Mouse (Mus musculus) forebrain, postnatal 0 days (tissue): Measurements from ENCODE around the gene Rnf7. TPM values are rescaled to one million over a fixed set of nuclear protein-coding genes. Genes with fewer than 3 reads are reported as not detected.
"Not testable (repeated sequence)": the region's sequence is repeated elsewhere in the genome, so short reads cannot be mapped to it uniquely, and the experiment has no call there.

Experiments used
- ATAC-seq: fragments of 200-750 bp; cut with Nextera tagmentation; 2 replicates; pipeline ENCODE4 v1.8.0; 2017; ENCODE audit warnings: mild to moderate bottlenecking, moderate library complexity
- DNase-seq: peaks from one replicate; pipeline ENCODE4 v3.0.0-alpha.2; 2015
- H3K27ac ChIP-seq: fragments of 300-500 bp; sonication (generic); 2 replicates; pipeline ENCODE4 v1.5.1; 2014; ENCODE audit warnings: low read depth, mild to moderate bottlenecking, antibody characterized with exemption, low read length, moderate library complexity, mixed read lengths
- H3K27me3 ChIP-seq: fragments of 300-500 bp; sonication (generic); 2 replicates; pipeline ENCODE4 v1.6.1; 2014; ENCODE audit warnings: mild to moderate bottlenecking, low read length, mixed read lengths; ENCODE audit not compliant: insufficient read depth
- H3K36me3 ChIP-seq: fragments of 300-500 bp; sonication (generic); 2 replicates; pipeline ENCODE4 v1.6.1; 2014; ENCODE audit warnings: mild to moderate bottlenecking, moderate library complexity; ENCODE audit not compliant: insufficient read depth
- H3K4me1 ChIP-seq: fragments of 300-500 bp; sonication (generic); 2 replicates; pipeline ENCODE4 v1.6.1; 2014; ENCODE audit warnings: antibody characterized with exemption; ENCODE audit not compliant: insufficient read depth
- H3K4me2 ChIP-seq: fragments of 300-500 bp; sonication (generic); 2 replicates; pipeline ENCODE4 v1.6.1; 2014; ENCODE audit warnings: low read depth, mild to moderate bottlenecking, moderate library complexity
- H3K4me3 ChIP-seq: fragments of 300-500 bp; sonication (generic); 2 replicates; pipeline ENCODE4 v1.5.1; 2014; ENCODE audit warnings: low read depth, low read length, mixed read lengths
- H3K9ac ChIP-seq: fragments of 300-500 bp; sonication (generic); 2 replicates; pipeline ENCODE4 v1.6.1; 2014; ENCODE audit warnings: mild to moderate bottlenecking
- H3K9me3 ChIP-seq: fragments of 300-500 bp; sonication (generic); 2 replicates; pipeline ENCODE4 v1.6.1; 2016; ENCODE audit warnings: low read length
- CTCF ChIP-seq: sonication (generic); IDR thresholded peaks from 2 replicates; pipeline ENCODE4 v1.5.1; 2016; ENCODE audit warnings: antibody characterized with exemption, control low read depth, low read depth
- WGBS: fragments of 180-500 bp; shearing (Covaris S2); extraction: QIAGEN DNeasy Blood & Tissue Kit; methylation state at CpG from one replicate; pipeline ENCODE4 v1.1.7; 2014; 5-methylcytosine and 5-hydroxymethylcytosine counted together
- polyA plus RNA-seq: library from polyadenylated mRNA; unstranded; fragments of >200 nt; fragmentation: Nextera tagmentation; extraction: Ambion mirVana; gene quantifications from 2 replicates; pipeline ENCODE4 v1.2.1, GENCODE M21; 2015
- total RNA-seq: library from RNA; depleted of rRNA; stranded (reverse); fragments of >200 nt; gene quantifications from 2 replicates; pipeline ENCODE4 v1.2.3, GENCODE M21; 2014

Gene Rnf7
- total and polyA plus RNA-seq, 2 experiments from 2014 or later = 195 to 300 TPM

- no peak for ATAC-seq
- no peak for DNase-seq
- Histone ChIP-seq H3K4me1 (no peaks in the 10 kb centered on the region), H3K9ac (no peak overlapping the region), H3K27ac (no peak overlapping the region), H3K4me2 (no peak overlapping the region), H3K36me3 (no peaks in the 10 kb centered on the region), H3K4me3 (no peak overlapping the region), H3K9me3 (no peaks in the 10 kb centered on the region), H3K27me3 (no peaks in the 10 kb centered on the region)
- WGBS = 28% methylated on average over 3 of the region's 3 CpGs
- TF ChIP-seq CTCF = no peak
Measured at GRCm38 (mm10) chr9:96493212-96493611, 14.7 kb upstream of the Rnf7 start.

- TF ChIP-seq CTCF = peak; percentile 75
- peak; percentile 50 for DNase-seq
- 38% methylated on average over 12 of the region's 12 CpGs for WGBS
- no peak overlapping the region for H3K9ac ChIP-seq
- H3K4me1 ChIP-seq = no peaks in the 10 kb centered on the region
- H3K4me3 ChIP-seq = no peak overlapping the region
- no peaks in the 10 kb centered on the region for H3K27me3 ChIP-seq
- no peaks in the 10 kb centered on the region for H3K36me3 ChIP-seq
- H3K9me3 ChIP-seq = no peaks in the 10 kb centered on the region
- no peak overlapping the region for H3K27ac ChIP-seq
- no peak overlapping the region for H3K4me2 ChIP-seq
- no peak for ATAC-seq
Measured at GRCm38 (mm10) chr9:96491810-96492209, 13.3 kb upstream of the Rnf7 start.

- H3K36me3 ChIP-seq, H3K27ac ChIP-seq, H3K9me3 ChIP-seq, H3K4me3 ChIP-seq, H3K27me3 ChIP-seq, H3K4me1 ChIP-seq, ATAC-seq, DNase-seq, H3K4me2 ChIP-seq, H3K9ac ChIP-seq: not testable (repeated sequence)
- WGBS = 89% methylated on average over 5 of the region's 5 CpGs
Measured at GRCm38 (mm10) chr9:96487869-96488268, 9.4 kb upstream of the Rnf7 start.

GRCm38 (mm10) chr9:96483648-96484047 is 5.2 kb upstream of the Rnf7 start:
- Histone ChIP-seq H3K4me1 (no peaks in the 10 kb centered on the region), H3K9ac (no peak overlapping the region), H3K4me2 (no peak overlapping the region), H3K27ac (no peak overlapping the region), H3K9me3 (no peaks in the 10 kb centered on the region), H3K36me3 (no peaks in the 10 kb centered on the region), H3K27me3 (no peaks in the 10 kb centered on the region), H3K4me3 (no peak overlapping the region)
- WGBS = 30% methylated on average over 2 of the region's 2 CpGs
- no peak for DNase-seq
- TF ChIP-seq CTCF = no peak
- ATAC-seq = no peak

GRCm38 (mm10) chr9:96483028-96483427 is 4.6 kb upstream of the Rnf7 start:
- DNase-seq (no peak), ATAC-seq (no peak)
- Histone ChIP-seq H3K36me3 (no peaks in the 10 kb centered on the region), H3K4me1 (no peaks in the 10 kb centered on the region), H3K9ac (no peak overlapping the region), H3K9me3 (no peaks in the 10 kb centered on the region), H3K4me3 (no peak overlapping the region), H3K27me3 (no peaks in the 10 kb centered on the region), H3K4me2 (no peak overlapping the region), H3K27ac (no peak overlapping the region)
- TF ChIP-seq CTCF = no peak
- 58% methylated on average over 3 of the region's 3 CpGs for WGBS

GRCm38 (mm10) chr9:96472356-96472755 is 6.1 kb downstream of the Rnf7 start:
- H3K4me3 ChIP-seq = no peak overlapping the region

GRCm38 (mm10) chr9:96471681-96472080 is 6.8 kb downstream of the Rnf7 start:
- not testable (repeated sequence) for H3K9me3 ChIP-seq, DNase-seq, H3K4me3 ChIP-seq, H3K27ac ChIP-seq, H3K4me2 ChIP-seq, ATAC-seq, H3K9ac ChIP-seq, H3K27me3 ChIP-seq, H3K4me1 ChIP-seq
- 72% methylated on average over 4 of the region's 4 CpGs for WGBS
- peaks cover 36% of the 10 kb centered on the region for H3K36me3 ChIP-seq

More at GRCm38 (mm10) chr9:96472356-96472755, 6.1 kb downstream of the Rnf7 start:
- ATAC-seq (no peak), DNase-seq (no peak)
- H3K4me1 ChIP-seq = peaks cover 2% of the 10 kb centered on the region; the same call in 1 of the 2 replicates
- WGBS = 82% methylated on average over 3 of the region's 3 CpGs
- TF ChIP-seq CTCF = no peak
- no peak overlapping the region for H3K27ac ChIP-seq
- no peak overlapping the region for H3K9ac ChIP-seq
- peaks cover 31% of the 10 kb centered on the region for H3K36me3 ChIP-seq
- H3K27me3 ChIP-seq = no peaks in the 10 kb centered on the region
- no peak overlapping the region for H3K4me2 ChIP-seq
- no peaks in the 10 kb centered on the region for H3K9me3 ChIP-seq
